Mouse (Mus musculus) yolk sac, embryonic 10.5 days (tissue): ENCODE measurements around the gene Syngr2.
"Not testable (repeated sequence)": the region's sequence is repeated elsewhere in the genome, so short reads cannot be mapped to it uniquely, and the experiment has no call there.

Experiments used
- DNase-seq: peaks from one replicate; pipeline ENCODE4 v3.0.0-alpha.2; 2017; ENCODE audit warnings: low spot score

Syngr2 gene

DNA sequence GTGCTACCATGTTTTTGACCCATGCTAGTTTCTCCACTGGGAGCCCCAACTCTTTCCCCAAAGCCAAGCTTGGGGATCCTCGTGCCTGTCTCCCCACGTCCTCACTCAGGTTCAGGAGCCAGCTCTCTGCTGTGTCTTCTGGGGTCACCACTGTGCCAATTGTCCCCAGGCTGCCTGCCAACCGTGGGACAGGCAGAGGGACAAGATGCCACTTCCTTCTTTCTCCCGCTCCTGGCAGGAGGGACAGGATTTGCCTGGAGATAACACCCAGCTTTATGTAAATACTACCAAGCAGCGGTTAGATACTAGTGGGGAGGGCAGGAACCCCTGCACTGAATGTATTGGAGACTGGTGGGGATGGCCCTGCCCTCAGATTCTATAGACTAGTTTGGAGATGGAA lies 4.4 kb downstream of the Syngr2 start:
- no peak for DNase-seq

DNA sequence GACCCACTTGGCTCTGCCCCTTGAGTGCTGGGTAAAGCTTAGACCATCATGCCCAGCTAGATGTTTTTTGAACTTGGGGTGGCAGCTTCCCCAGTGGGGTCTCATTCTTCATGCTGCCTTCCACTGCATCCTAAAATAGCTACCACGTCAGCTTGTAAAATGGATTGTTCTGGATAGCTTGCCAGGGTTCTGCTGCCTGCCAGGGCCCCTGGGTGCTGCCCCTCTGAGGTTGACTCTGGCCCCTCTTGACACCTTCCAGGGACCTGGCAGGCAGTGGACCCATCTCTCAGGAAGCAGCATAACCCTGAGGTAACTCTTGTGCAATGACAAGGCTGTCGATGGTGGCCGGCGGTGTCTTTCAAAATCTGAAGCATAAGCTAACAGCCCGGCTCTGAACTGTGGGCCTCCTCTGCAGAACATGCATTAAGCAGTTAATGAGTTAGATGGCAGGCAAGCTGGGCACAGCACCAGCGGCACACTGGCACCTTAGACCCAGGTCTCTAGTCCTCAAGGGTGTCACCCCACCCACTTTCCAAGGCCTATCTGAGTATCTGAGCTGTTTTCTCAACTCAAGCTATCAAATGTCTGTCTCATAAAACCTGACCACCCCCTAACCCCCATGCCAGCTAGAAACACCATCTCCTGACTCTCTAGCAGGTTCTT lies 5.4 kb downstream of the Syngr2 start:
- DNase-seq = no peak

DNA sequence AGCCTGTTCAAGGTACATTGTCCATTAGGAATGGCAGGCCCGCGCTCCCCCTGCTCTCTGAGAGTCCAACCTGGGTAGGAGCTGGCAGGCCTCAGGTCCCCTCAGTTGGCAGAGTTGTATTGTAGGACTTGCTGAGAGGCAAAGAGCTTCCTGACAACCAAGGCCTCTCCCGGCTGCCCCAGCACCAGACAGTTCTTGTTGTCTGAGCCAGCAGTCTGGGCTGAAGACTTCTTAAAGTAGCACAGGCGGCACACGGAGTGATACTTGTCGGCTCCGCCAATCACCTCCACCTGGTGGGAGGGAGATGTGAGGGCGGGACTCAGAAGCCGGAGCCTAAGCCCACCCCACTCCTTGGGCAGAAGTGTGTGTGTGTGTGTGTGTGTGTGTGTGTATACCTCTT lies 6.4 kb downstream of the Syngr2 start:
- DNase-seq = not testable (repeated sequence)

DNA sequence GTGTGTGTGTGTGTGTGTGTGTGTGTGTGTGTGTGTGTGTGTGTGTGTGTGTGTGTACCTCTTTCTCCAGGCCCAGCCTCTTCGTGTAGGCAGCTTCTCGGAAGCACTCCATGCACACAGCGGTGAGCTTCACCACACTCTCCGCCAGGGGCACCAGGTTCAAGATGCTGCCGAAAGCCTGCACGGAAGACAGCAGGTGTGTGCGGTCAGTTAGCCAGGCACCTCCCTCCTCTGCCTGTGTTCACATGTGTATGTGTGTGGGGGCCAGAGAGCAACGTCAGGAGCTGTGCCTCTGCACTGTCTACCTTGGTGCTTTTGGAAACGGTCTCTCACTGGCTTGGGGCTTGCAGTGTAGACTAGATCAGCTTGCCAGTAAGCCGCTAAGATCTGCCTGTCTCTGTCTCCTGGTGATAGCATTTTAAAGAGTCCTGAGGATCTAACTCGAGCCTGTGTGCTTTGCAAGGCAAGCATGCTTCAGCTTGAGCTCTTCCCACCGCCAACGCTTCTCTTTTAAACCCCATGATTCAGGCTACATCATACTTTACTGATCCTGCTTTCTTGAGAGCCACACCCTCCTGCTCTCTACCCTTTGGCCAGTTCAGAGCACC lies 7.0 kb downstream of the Syngr2 start:
- DNase-seq = no peak

DNA sequence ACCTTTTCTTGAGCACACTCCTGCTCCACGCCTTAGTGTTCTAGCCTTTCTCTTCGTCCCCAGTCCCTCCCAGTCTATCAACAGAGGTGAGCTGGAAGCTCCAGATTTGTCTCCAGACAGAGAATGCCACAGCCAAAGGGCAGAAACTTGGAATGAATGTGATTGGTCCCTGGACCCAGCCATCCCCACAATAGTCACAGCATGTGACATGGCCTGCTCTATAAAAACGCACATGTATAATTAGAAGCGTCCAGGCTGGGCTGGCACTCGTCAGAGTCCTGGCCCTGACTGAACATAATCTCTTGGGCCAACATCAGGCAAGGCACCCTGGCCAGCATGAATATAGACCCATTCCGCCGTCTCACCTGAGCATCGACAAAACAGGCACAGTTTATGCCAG lies 9.6 kb downstream of the Syngr2 start:
- no peak for DNase-seq

DNA sequence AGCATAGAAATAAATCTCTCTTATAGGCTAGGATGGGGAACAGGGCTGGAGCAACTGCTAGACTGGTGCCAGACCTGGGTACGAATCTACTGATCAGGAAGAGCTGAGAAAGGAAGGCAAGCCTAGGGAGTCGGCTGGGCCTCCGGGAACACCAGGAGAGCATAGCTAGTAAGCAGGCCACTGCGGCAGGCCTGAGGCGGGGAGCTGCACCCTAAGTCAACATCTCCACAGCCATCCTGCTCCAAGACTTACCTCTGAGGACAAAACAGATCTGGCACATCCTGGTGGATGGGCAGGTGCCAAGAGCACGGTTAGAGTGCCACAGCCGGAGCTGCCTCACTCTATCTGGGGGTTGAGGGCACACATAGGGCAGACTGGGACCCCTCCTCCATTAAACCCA lies 10.7 kb downstream of the Syngr2 start:
- DNase-seq = no peak

DNA sequence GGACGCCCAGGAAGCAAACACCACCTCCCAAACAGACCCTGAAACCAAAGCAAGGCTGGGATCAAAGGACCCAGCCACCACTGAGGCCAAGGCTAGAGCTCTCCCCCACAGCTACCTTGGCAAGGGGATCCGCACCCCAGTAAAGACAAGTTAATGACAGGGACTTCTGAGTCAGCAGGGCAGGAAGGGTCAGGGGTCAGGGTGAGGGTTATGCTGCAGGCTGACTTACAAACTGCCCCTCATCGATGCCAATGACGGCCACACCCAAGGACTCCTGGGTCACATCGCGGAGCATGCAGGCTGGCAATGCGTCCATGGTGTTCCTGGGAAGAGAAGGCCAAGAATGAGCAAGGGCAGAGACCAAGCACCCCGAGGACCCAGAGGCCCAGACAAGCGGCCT lies 12.4 kb downstream of the Syngr2 start:
- no peak for DNase-seq

DNA sequence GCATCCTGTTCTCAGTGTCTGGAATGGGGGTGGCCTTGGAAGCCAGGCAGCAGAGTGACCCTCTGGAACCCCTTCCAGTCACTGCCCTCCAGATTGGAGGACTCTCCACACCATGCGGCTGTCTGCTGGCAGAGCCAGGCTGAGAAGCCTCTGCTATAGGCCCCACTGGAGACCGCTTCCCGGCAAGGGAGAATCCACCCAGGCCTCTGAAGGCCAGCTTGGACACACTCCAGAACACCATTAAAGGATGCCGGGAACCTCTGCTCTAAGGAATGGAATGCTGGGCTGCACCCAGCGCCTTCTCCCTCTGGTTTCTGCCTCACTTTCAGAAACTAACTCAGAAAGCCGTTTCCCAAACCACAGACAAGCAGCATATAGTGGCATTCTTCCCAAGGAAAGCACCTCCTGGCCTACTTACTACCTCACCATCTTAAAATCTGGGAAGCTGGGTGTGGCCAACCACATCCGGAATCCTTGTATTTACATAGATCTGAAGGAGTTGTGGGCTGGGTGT lies 13.3 kb downstream of the Syngr2 start:
- no peak for DNase-seq

DNA sequence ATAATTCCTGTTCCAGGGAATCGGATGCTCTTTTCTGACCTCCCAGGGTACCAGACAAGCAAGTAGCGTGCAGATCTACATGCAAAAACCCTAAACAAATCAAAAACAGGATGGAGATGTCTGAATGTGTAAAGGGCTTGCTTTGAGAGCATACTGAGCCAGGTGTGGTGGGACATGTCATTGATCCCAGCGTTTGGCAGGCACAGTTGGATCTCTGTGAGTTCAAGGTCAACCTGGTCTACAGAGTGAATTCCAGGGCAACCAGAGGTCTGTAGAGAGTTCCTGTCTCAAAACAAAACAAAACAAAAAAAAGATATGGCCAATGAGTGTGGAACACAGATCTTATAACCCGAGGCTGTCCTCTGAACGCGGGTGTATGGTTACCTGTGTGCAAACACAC lies 13.9 kb downstream of the Syngr2 start:
- DNase-seq = no peak

DNA sequence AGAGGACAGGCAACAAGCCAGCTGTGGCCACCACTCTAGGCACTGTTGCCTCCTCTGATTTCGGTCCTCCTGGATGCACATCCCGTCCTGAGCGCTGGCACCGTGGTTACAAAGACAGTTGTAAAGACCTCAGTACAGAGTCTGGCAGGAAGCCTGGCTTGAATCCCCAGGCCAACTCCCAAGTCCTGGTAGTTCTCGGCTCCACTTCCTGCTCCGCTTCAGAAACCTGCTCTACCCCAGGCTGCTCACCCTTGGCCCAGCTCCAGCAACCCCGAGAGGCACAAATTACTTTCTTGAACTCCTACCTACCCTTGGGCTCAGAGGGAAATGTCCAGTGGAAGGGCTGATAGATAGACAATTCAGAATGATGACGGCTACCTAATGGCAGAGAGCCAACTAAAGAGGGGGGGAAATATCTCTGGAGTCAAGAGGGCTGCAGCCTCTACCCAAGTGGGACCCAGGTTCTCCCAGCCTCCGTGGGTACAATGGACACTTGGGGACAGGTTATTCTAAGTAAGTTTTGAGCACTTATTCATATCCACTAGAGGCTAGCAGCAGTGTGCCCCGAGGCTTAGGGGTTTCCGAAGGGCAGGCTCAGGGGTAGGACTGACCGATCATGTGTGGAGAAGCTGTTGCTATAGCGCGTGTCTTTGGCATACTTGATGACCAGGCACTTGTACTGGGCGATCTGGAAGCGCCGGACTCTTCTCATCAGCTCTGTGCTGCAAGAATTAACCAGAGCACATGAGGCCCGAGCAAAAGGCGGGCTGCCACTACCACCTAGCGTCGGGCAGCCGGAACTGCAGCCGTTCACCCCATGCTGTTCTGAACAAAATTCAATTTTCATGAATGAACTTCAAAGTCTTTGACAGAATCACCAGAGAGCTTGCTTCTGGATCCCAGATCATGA lies 14.8 kb downstream of the Syngr2 start:
- peak; percentile 81 for DNase-seq

DNA sequence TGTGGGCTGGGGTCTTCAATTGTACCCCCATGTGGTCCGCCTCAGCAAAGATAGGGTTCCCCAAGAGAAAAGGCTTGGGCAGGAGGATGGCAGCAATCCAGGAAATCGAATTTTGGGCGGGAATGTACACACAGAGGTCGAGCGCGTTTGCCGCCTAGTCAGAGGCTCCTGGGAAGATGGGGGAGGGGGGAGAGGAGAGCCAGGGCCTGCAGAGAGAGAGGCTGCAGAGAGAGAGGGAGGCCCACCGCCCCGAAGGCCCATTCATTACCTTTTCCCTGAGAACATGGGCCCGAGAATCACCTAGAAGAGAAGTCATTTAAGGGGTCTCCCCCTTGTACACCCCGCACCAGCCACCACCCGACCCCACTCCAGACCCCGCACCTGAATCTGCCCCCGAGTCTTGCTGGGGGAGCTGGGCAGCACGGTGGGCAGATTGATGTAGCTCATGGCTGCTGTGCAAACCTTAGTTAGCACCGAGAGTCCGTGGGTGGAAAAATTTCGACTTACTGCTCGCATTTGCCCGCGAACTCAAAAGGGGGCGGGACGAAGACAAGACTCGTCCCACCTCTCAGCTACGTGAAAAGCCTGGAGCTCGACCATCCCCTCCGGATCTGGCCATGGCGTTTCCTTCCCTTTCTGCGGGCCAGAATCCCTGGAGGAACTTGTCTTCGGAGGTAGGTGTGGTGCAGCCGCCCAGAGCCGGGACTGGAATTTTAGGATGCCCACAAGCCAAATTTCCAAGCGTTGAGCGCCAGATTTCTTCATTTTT lies 16.0 kb downstream of the Syngr2 start, which contains the start of the genes Afmid and Tk1:
Gene Afmid (plus strand): TSS at position 592 of the 769 bp plus-strand sequence.
Gene Tk1 (minus strand): TSS at position 760 of the 769 bp plus-strand sequence.
- peak; percentile 90 for DNase-seq

DNA sequence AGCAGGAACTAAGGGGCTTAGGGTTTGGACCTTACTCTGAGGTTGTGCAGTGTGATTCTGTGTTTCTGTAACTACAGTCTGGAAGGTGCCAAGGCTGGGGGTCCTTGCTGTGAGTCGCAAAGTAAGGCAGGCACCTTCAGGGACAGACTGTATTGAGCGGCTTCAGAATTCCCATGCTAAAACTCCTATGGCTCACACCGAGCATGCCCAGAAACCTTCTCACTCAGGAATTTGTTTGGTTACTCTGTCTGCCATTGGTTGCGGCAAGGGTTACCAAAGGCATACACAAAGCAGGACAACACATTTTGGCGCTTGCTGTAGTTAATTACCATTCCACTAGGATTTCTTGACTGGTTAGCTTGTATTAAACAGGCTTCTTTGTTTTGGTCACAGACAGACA lies 16.7 kb downstream of the Syngr2 start:
- peak; percentile 49 for DNase-seq

DNA sequence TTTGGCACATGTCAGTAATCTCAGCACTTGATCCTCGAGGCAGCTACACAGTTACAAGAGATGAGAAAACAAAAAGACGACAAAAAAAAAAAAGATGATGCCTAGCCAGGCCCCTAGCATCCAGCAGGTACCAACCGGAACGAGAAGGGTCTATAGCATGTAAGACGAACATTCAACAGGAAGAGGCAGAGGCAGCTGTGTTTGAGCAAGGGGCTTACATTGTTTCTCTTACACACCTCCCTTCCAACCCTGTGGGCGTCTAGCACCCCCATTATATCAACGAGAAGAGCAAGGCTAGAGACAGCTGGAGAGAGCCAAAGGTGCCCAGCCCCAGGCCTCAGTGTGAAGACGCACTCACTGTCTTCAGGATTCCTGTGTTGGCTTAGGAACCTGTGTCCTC lies 17.4 kb downstream of the Syngr2 start:
- no peak for DNase-seq

DNA sequence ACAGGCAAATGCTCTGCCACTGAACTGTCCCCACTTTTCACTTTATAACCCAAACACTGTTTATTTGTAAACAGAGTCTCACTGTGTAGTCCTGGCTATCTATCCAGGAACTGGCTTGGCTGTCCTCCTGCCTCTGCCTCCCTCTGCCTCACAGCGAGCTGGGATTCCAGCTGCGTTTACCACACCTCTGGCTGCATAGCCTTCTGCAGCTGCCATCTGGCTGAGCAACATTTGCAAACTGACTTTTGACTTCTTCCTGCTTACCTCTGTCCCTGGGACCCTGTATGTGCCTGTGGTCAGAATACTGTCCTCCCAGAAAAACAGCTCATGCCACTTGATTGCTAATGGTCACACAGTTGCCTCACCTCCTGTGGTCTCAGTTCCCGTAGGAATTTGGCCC lies 17.9 kb downstream of the Syngr2 start:
- DNase-seq = no peak

DNA sequence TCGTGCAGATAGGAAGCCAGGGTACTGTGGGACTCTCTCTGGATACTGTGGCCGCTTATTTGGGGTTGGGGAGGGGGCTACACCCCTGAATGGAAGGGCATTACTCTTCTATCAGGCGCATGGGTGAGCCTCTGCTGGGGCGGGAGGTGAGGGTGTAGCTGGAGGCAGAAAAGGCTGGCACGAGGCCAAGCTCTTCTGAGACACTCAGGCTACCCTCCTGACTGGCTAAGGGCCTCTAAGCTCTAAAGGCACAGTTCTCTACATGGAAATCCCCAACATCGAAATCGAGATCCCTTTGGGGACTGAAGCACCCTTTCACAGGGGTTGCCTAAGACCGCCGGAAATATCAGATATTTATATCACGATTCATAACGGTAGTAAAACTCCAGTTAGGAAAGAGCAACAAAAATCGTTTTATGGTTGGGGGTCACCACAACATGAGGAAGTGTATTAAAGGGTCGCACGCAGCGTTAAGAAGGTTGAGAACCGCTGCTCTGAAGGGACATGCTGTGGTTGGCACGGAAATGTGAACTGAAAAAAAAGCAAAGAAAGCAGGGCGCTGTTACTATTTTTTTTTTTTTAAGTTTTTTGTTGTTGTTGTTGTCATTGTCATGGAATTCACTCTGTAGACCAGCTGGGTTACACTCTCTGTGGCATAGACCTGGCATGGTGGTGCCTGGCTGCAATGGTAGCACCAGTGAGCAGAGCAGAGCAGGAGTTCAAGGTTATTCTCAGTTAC lies 18.9 kb downstream of the Syngr2 start:
- no peak for DNase-seq

DNA sequence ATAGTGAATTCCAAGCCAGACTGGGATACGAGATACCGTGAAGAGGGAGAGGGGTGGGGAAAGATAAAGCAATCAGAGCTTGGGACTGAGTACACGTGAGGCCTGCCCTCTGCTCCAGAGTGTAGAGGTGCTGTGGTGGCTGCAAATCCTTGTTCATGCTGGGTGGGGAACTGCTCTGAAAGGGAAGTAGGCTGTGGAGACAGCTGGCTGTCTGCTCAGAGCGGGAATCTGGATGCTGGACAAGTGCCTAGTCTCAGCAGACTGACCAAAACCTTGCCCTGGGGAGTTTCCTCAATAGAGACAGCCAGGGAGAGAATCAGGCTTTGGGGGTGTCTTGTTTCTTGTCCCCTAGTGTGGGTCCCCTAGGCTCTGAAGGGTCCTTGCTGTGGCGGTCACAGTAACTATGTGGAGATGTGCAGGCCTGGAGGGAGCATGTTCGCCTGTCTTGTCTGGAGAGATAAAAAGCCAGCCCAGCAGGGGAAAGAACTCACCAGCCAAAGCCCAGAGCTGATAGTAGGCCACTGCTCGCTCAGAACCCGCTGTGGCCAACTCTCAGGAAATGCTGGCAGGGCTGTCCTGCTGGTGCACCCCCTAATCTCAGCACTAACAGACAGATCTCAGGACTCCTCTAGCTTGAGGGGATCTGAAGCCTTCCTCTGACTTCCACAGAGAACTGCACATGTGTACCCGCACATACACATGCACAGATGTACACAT lies 19.6 kb downstream of the Syngr2 start:
- peak; percentile 68 for DNase-seq

DNA sequence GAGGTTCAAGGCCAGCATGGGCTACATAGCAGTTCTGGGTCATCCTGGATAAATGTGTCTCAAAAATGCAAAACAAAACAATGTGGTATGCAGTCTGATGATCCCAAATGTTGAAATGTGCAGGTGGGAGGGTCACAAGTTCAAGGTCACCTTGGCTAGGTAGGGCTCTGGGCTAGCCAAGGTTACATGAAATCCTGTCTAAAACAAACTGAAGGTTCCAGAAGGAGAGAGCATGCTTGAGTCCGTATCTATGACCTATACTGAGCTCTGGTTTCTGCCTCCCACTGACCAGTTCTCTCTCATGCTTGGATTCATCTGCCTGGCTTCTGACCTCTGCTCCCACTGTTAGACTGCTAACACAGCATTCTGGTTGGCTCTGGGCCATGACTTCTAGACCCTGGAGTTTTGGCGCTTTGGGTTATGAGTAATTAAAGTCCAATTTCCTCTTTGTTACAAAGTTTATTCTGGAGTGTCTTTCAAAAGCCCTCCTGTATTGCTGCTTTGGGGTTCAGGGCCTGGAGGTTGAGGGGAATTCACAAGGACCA lies 20.3 kb downstream of the Syngr2 start:
- DNase-seq = peak; percentile 72

DNA sequence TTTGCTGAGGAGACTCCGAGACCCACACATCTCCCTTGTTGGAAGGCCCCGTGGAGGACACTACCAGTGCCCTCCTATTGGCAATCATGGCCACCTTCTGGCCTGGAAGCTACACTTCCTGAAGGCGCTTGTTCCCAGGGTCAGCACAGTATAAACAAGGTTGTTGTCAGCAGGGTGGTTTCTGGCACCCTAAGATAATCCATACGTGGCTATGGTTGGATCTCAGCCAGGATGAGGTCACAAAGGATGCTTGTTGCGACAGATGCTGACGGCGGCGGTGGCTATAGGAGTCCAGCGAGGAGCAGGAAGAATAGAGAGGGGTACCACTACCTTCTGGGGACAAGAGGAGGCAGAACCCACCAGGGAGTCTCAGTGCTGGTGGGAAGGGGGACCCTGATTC lies 20.9 kb downstream of the Syngr2 start:
- DNase-seq = peak; percentile 68

DNA sequence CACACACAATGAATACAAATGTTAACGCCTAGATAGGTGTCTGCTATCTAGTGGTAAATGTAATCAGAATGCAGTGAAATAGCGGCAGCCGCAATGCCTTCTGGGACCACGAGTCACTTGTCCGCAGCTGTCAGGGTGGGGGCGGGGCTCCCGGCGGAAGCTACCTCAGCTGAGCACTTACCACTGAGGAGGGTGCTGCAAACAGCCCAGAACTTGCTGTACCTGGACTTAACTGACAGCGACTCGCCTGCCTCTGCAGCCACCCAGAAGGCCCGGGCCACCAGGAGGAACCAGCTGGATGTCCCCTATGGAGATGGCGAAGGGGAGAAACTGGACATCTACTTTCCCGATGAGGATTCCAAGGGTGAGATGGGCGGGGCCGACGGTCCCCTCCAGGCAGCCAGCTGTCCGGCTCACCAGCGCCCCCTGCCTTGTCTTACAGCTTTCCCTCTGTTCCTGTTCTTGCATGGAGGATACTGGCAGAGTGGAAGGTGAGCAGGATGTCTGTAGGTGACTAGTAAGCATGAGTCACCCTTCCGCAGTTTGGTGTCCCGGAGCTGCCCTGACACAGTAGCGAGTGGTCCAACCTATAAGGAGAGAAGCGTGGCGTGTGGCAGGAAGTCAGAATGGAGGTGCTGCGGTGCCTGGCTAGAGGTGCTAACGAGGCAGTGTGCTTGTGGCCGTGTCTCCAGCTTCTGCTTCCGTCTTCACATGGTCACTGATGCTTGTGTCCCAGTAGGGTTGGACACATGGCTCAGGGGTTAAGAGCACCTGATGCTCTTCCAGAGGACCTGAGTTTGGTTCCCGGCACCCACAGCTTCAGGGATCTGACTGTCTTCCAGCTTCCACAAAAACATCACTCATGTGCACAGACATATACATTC lies 22.9 kb downstream of the Syngr2 start:
- peak; percentile 90 for DNase-seq
